ENCODE assay signal across 20 mouse cellular contexts in the genomic region with DNA sequence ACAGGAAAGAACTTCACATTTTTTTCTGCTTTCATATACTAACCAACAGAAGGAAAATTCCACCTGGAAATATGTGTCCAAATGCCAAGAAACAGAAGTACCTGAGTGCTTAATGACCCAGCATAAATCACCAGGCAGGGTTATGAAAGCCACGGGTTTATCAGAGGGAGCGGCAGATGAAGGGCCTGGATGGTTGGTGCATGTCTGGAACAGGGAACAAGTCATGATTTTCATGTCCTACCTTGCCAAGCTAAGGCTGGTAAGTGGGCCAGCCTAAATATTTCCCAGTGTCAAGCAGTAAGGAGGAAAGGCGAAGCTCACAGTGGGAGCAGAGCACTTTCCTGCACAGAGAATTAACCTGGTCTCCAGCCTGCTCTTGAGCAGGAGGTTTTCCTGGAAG.
DNase-seq lines count a peak whose midpoint lies in the region; TF ChIP-seq lines count a peak whose summit lies in the region.
"Had no signal": no experiment of that assay in that cellular context is flagged by ENCODE, and none has a peak within 500 bp of the region (broad histone marks: within the 10 kb centered on the region; RNA-seq: fewer than 3 reads in every experiment).

No protein-coding gene starts in this region.

- H3K27ac ChIP-seq in kidney, adult 2 months (ENCODE audit: insufficient read depth, low read depth, low read length): no peak overlapping the region
- H3K27ac ChIP-seq: embryonic facial prominence, embryonic 15.5 days; forebrain, embryonic 10.5 days; heart, embryonic 13.5 days had no signal

- WGBS in kidney, adult 2 months: 73% methylated on average over 3 of the region's 3 CpGs
- 45% methylated on average over 3 of the region's 3 CpGs for WGBS in large intestine, adult 2 months

- peak; percentile 14 for DNase-seq in kidney, adult 2 months
- no peak for DNase-seq in kidney, adult 11 months
- DNase-seq in urinary bladder, postnatal 14 days (ENCODE audit: low spot score): peak; percentile 36
- no peak for DNase-seq in urinary bladder, postnatal 4 days (ENCODE audit: low spot score in 2 of 2)
- peak; percentile 22 for DNase-seq in large intestine, adult 2 months (ENCODE audit: low read depth, low spot score)
- no peak for DNase-seq in right cerebral cortex, postnatal 14 days
- DNase-seq in gastrocnemius, adult 18-20 months (ENCODE audit: low spot score): no peak
- DNase-seq: adrenal gland, adult 8-10 months; adrenal gland, postnatal 36 days; B cell, adult 2 months; cerebellum, adult 2 months; cerebellum, postnatal 14 days; embryo, embryonic 11 days; gastrocnemius, postnatal 36 days; heart, postnatal 36 days had no signal

- no peak for TF ChIP-seq CTCF in kidney, adult 2 months (conservative IDR thresholded peaks at IDR 0.05; ENCODE audit: insufficient read depth, insufficient read length, low read depth, low read length)

- no peaks in the 10 kb centered on the region for H3K27me3 ChIP-seq in kidney, adult 2 months (replicated peaks; ENCODE audit: control insufficient read depth, insufficient read depth, low read length)
- H3K27me3 ChIP-seq: embryonic facial prominence, embryonic 15.5 days; heart, embryonic 13.5 days had no signal

- no peaks in the 10 kb centered on the region for H3K4me1 ChIP-seq in kidney, adult 2 months (ENCODE audit: control insufficient read depth, insufficient read depth, low read length)
- H3K4me1 ChIP-seq: embryonic facial prominence, embryonic 15.5 days; forebrain, embryonic 10.5 days; heart, embryonic 13.5 days had no signal

- no peak for TF ChIP-seq POLR2A in kidney, adult 2 months (IDR thresholded peaks at IDR 0.05; ENCODE audit: low read depth, low read length)

- H3K36me3 ChIP-seq in kidney, adult 2 months (ENCODE audit: control insufficient read depth, insufficient read depth, low read length): no peaks in the 10 kb centered on the region
- H3K36me3 ChIP-seq: embryonic facial prominence, embryonic 15.5 days; forebrain, embryonic 10.5 days; G1E; heart, embryonic 13.5 days had no signal

- H3K4me3 ChIP-seq in kidney, adult 2 months (ENCODE audit: insufficient read depth, low read depth, low read length): no peak overlapping the region
- H3K4me3 ChIP-seq: embryonic facial prominence, embryonic 15.5 days; erythroblast, embryonic 14.5 days; forebrain, embryonic 10.5 days; heart, embryonic 13.5 days had no signal

Comparison
In these comparisons a context has a peak if more than half of its experiments do, and no peak if none do; other contexts are left out.
1. DNase-seq: peak in kidney, adult 2 months (single experiment), urinary bladder, postnatal 14 days (single experiment) and large intestine, adult 2 months (single experiment); none in kidney, adult 11 months (single experiment), urinary bladder, postnatal 4 days (0 of 2), right cerebral cortex, postnatal 14 days (single experiment) and gastrocnemius, adult 18-20 months (single experiment).